Mouse (Mus musculus): Measurements from ENCODE around the gene Prnp.

Gene Prnp

DNA sequence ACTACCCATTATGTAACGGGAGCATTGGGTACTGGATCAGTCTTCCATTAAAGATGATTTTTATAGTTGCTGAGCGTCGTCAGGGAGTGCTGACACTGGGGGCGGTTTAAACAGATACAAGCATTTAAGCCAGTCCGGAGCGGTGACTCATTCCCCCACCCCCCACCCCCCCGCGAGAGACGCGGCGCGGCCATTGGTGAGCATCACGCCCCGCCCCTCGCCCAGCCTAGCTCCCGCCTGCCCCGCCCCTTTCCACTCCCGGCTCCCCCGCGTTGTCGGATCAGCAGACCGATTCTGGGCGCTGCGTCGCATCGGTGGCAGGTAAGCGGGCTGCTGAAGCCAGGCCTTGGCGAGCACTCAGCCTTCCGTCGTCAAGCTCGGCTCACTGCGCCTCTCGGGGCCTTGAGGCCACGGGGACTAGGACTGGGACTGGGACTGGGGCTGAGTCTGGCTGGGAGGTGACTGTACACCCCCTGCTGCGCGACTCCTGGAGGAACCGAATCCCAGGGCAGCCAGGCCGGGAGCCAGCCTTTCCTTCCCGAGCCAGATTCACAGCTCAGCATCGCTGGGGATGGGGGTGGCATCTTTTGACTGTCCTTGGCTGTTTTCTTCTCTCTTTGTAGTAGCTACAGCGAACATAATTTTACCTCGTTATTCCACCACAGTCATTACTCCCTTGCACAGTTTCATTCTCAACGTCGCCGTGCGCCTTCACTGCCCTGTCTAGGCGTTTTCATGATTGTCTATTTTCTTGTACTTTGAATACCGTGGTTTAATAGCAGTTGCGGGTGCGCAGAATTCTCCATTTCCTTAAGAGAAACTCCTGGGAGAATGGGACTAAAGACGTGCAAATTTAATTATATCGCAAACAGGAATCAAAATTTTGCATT, at the start of gene Prnp, which contains the start of gene Prn:
TSS of gene Prnp (plus strand) at position 246 of the 890 bp plus-strand sequence.
TSS of gene Prn (plus strand) at position 275 of the 890 bp plus-strand sequence.
- DNase-seq (ENCODE audit: low read depth) = peak; percentile 80

DNA sequence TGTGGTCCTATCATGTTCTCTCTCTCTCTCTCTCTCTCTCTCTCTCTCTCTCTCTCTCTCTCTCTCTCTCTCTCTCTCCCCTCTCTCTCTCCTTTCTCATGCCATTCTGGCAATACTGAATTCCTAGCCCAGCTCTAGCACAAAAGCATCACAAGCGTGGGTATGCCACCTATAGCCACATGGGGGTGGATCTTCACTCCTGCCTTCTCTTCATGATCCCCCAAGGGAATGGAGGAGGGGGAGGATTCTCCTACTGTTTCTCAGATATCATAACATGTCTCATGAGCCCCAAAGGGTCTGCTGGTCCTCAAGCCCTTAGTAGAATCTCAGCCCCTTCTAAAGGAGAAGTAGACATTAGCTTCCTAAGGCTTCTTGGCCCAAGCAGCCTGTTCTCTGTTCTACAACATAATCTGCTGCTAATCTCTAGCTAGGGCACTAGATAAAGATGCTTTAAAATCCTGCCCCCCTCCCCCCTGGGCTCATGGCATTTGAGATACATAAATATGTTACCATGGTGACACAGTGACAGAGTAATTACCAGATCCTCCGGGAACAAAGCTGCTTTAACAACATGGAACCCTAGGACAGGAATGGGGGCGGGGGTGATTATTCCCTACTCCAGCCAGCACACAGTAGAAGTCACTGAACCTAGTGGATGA, 47.0 kb upstream of the Prnp start:
- no peak for DNase-seq (ENCODE audit: low read depth)

- DNase-seq (ENCODE audit: low read depth) = no peak
Measured at GRCm38 (mm10) chr2:131863472-131863871, 46.3 kb upstream of the Prnp start.

GRCm38 (mm10) chr2:131864262-131864796, 45.4 kb upstream of the Prnp start:
- DNase-seq (ENCODE audit: low read depth) = no peak

DNA sequence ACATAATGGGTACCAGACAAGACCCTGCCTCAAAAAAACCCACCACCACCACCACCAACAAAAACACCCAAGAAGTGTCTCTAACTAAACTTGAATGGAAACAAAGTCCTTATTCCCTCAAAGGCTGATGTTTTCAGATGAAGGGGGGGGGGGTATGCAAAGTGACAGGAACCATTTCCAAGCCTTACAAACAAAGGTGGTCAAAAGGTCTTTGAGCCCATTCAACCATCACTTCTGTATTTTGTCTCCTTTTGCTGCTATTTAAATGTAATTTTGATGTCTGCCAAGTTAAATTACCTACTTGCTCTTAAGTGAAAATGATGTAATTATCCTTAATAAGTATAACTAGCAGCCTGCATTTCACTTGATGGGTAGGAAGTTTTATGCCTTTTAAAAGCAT, 43.1 kb upstream of the Prnp start:
- DNase-seq (ENCODE audit: low read depth) = no peak

DNA sequence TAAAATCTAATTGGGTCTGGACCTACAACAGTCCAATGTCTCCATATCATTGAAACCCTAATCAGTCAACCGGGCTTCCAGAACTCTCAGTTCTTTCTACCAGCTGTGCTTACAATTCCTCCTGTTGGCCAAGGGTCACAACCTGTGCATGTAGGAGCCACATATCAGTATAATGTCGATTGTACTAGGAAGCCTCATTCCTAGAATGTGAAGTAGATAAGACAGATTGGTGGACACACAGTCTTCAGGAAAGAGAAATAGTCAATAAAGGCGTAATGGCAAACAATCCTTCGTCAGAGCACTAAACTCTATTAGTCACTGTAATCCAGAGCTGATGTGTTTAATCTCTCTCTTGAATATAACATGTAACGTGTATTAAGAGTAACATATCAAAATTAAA, 40.7 kb upstream of the Prnp start:
- DNase-seq (ENCODE audit: low read depth) = no peak

GRCm38 (mm10) chr2:131873376-131873775, 36.4 kb upstream of the Prnp start:
- DNase-seq (ENCODE audit: low read depth) = no peak

DNA sequence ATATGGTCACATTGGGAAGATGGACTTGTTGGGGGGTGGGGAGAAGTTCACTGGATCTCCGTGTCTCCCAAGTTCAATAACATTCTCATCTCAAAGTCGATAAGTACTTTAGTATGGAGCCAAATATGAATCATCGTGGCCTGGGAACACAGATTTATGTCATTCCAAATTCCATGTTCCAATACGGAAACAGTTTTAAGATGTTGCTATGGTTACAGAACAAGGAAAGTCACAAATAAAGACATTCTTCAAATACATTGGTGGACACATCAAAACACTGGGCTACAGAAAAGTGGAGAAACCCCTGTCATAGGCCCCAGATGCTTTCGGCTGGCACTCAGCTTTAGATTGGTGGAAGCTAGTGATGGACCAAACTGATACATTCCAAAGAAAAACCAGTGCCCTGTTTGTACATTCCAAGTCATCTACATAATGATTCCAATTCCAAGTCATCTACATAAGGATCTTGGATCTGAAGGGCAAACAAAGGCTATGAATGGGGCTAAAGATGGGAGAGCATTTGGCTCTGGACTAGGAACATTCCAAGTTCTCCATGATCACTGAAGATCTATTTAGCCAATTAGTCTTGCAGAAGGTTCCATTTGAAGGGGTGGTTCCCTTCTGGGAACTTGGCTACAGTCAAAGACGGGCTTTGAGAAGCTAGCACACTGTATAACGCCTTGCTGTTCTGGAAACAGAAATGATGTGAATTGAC, 33.0 kb upstream of the Prnp start:
- no peak for DNase-seq (ENCODE audit: low read depth)

GRCm38 (mm10) chr2:131881766-131882165, 28.0 kb upstream of the Prnp start:
- no peak for DNase-seq (ENCODE audit: low read depth)

- DNase-seq (ENCODE audit: low read depth) = no peak
Measured at GRCm38 (mm10) chr2:131883136-131883535, 26.6 kb upstream of the Prnp start.

DNA sequence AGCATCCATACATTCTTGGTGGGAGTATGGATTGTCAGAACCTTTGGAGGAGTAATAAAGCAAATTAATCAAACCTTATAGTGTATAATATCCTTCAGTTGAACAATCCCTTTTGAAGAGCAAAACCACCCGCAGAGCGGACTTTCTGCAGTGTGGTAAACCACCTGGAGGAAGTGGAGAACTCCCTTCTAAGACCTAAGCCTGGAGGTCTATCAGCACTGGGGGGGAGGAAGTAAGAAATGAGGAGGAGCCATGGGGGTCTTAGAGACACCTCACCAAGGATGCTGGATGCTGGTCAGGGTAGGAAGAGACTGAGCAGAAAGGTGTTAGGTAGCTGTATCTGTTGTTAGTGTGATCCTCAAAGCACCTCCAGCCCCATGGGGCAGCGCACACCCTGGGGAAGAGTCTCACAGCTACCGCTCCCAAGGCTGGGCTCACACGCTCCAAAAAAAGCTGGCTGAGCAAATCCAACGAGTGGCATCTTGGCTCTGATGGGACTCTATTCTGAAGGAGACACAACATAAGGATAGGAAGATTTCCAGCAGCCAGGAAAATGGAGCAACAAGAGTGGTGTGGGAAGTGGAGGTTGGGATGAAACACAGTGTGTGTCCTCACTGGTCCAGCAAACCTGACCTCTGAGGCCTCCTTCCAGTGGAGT, 23.1 kb upstream of the Prnp start:
- no peak for DNase-seq (ENCODE audit: low read depth)

GRCm38 (mm10) chr2:131888233-131888632, 21.5 kb upstream of the Prnp start:
- DNase-seq (ENCODE audit: low read depth) = no peak

DNA sequence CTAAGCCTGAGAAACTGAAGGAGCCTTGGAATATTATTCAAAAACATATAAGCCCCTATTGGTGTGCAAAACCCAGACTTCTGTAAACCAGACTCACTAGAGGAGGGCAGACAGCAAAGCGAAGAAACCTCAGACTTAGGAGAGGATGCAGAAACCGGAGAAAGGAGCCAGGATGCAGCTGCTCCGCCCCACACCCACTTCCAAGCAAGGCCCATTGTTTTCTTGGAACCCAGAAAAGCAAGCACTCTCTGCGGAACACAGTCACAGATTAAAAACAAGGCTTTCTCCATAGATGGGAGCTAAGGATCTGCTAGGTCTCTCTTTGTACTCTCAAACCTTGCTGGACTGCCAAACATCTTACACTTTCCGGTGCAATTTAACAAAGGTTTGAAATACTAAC, 17.2 kb upstream of the Prnp start:
- DNase-seq (ENCODE audit: low read depth) = no peak

DNA sequence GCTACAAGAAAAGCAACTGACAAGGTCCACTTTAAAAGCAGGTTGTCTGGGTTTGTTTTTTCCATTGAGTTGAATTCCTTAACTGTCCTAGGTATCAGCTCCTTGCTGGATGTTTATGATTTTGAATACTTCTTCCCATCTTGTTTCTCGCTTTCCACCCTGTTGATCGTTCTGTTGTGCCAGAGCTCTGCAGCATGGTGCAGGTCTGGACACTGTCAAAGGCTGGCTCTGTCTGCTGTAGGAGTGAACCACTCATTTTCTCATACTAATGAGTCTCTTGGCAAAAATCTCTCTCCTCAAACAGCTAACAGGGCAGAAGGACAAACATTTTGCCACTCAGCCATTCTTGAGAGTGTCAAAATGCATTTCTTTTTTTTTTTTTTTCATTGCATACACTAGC, 14.6 kb upstream of the Prnp start:
- DNase-seq (ENCODE audit: low read depth) = no peak

DNA sequence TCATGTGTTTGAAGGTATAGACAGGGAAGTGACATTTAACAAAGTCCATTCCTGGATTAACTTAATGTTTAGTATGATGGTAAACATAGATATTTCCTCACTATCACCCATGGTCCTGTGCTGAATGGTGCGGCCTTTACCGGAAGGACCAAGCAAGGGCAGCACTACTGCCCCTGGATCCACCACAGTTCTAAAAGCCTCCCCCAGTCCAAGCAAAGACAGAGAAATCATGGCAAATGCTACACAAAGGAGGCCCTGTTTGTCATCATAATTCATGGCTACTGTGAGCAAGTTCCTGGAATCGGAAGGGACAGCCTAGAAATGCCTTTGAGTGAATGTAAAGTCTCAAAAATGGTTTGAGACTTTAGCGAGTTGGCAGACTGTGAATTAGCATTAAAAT, 13.7 kb upstream of the Prnp start:
- DNase-seq (ENCODE audit: low read depth) = no peak

DNA sequence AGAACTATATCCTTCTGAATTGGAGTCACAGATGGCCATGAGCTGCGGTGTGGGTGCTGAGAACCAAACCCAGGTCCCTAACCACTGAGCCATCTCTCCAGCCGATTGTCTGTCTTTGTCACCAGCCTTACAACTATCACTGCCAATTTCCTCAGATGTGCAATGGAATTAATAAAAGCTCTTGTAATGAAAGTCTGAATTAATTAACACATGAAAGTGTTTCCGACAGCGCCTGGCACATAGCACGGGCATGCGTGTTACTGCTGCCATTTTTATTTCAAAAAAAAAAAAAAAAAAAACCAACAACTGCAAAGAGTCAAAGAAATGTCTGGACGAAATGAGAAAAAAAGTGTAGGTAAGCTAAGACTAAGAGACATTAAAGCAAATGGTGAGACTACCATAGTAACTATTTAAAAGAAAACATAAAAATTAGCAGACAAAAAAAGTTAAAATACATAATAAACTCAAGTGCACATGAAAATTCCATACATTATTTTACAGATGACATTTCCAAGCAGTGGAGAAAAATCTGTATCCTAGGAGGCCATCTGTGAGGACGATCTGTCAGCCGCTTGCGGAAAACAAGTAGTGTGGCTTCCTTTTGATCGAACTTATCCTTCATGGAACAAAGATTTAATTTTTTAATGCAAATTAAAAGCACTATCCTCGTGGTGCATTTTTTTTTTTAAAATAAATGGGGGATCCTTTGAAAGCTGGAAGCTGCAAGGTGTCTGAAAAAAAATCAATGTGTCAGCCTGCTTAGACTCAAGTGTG, 12.2 kb upstream of the Prnp start:
- no peak for DNase-seq (ENCODE audit: low read depth)

- DNase-seq (ENCODE audit: low read depth) = no peak
Measured at GRCm38 (mm10) chr2:131902423-131902822, 7.3 kb upstream of the Prnp start.

- DNase-seq (ENCODE audit: low read depth) = no peak
Measured at GRCm38 (mm10) chr2:131902867-131903266, 6.9 kb upstream of the Prnp start.

DNA sequence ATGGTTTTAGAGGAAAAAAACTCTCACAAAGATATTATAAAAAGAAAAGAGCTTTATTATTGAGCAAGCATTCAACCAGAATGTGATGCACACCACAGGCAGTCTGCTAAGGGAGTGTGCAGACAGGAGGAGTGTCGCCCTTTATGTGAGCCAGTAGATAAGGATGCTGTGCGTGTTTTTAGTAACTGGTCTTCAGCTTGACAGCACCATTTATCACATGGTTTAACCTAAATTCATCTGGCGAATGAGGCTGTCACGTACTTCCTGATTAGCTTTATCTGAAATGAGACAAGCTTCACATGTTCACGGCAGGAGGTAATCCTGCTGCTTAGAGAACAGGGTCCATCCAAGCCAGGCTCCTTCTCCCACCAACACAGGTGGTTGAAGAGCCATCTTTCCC, 4.7 kb upstream of the Prnp start:
- no peak for DNase-seq (ENCODE audit: low read depth)

DNA sequence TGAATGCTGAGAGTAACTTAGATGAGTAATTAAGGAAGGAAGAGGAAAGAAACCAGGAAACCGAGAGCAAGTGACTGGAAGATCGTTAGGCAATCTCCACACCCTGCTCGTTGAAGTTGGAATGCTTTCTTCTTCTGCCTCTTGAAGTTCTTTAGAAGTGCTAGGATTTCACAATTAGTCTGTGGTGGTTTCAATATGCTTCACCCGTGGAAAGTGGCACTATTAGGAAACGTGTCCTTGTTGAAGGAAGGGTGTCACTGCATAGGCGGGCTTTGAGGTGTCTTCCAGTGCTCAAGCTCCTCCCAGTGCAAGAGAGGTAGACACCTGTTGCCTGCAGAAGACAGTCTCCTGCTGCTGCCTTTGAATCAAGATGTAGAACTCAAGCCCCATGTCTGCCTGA, 4.0 kb upstream of the Prnp start:
- no peak for DNase-seq (ENCODE audit: low read depth)

GRCm38 (mm10) chr2:131906266-131906665, 3.5 kb upstream of the Prnp start:
- DNase-seq (ENCODE audit: low read depth) = no peak

Data from c-Kit-positive CD71-negative TER-119-negative erythroid progenitor cells, embryonic 14.5 days (primary cell).